Mouse (Mus musculus) spleen, adult 2 months (tissue): ENCODE data around the gene Tcea2. TPM values are rescaled to one million over a fixed set of nuclear protein-coding genes. Genes with fewer than 3 reads are reported as not detected.

Experiments used
- DNase-seq, 2 experiments: peaks; one replicate each; pipeline versions ENCODE4 v3.0.0 to v3.0.0-alpha.2; 2012 to 2021; ENCODE audit warnings: low spot score in 2 of 2, low read depth in 1 of 2
- H3K27ac ChIP-seq: fragments of 200-500 bp; 2 replicates; pipeline ENCODE4 v1.5.1; 2012; ENCODE audit warnings: low read length, inconsistent platforms; ENCODE audit not compliant: insufficient read depth
- H3K27me3 ChIP-seq: fragments of 200-500 bp; 2 replicates; pipeline ENCODE4 v1.6.1; 2012; ENCODE audit warnings: mild to moderate bottlenecking, moderate library complexity, low read length, inconsistent platforms; ENCODE audit not compliant: control insufficient read depth, insufficient read depth
- H3K36me3 ChIP-seq: fragments of 200-500 bp; 2 replicates; pipeline ENCODE4 v1.6.1; 2012; ENCODE audit warnings: mild to moderate bottlenecking, low read length, inconsistent platforms; ENCODE audit not compliant: control insufficient read depth, insufficient read depth
- H3K4me1 ChIP-seq: fragments of 200-500 bp; 2 replicates; pipeline ENCODE4 v1.6.1; 2011; ENCODE audit warnings: inconsistent platforms; ENCODE audit not compliant: control insufficient read depth, insufficient read depth, insufficient read length
- H3K4me3 ChIP-seq: fragments of 200-500 bp; 2 replicates; pipeline ENCODE4 v1.5.1; 2011; ENCODE audit warnings: mild to moderate bottlenecking, inconsistent platforms; ENCODE audit not compliant: insufficient read depth, insufficient read length; ENCODE audit errors: extremely low read depth
- CTCF ChIP-seq: fragments of 200-500 bp; IDR thresholded peaks from 2 replicates; pipeline ENCODE4 v1.5.1; 2011; ENCODE audit warnings: mild to moderate bottlenecking, inconsistent platforms; ENCODE audit not compliant: insufficient read depth, insufficient read length, insufficient replicate concordance; ENCODE audit errors: extremely low read depth
- POLR2A ChIP-seq: fragments of 200-500 bp; IDR thresholded peaks from 2 replicates; pipeline ENCODE4 v1.6.1; 2011; ENCODE audit warnings: low read depth, low read length, inconsistent platforms
- WGBS: fragments of 180-500 bp; shearing (Covaris S2); methylation state at CpG from one replicate; pipeline ENCODE4 v1.1.7; 2018; 5-methylcytosine and 5-hydroxymethylcytosine counted together
- polyA plus RNA-seq: library from polyadenylated mRNA; depleted of rRNA; stranded (reverse); fragments of >200 nt; gene quantifications from 2 replicates; pipeline ENCODE4 v1.2.3, GENCODE M21; 2012

Tcea2 gene
- polyA plus RNA-seq, 1 experiment: 17.1 TPM

- no peak for DNase-seq
- H3K27ac ChIP-seq: no peak overlapping the region
- no peak overlapping the region for H3K4me3 ChIP-seq
- no peaks in the 10 kb centered on the region for H3K36me3 ChIP-seq
- peaks cover 18% of the 10 kb centered on the region for H3K27me3 ChIP-seq
- TF ChIP-seq POLR2A: no peak
- TF ChIP-seq CTCF: no peak
- 85% methylated on average over 1 of the region's 1 CpGs for WGBS
- H3K4me1 ChIP-seq: no peaks in the 10 kb centered on the region; the same call in 1 of the 2 replicates
These were observed 6.6 kb upstream of the Tcea2 start for GRCm38 (mm10) chr2:181673501-181673900.

DNA sequence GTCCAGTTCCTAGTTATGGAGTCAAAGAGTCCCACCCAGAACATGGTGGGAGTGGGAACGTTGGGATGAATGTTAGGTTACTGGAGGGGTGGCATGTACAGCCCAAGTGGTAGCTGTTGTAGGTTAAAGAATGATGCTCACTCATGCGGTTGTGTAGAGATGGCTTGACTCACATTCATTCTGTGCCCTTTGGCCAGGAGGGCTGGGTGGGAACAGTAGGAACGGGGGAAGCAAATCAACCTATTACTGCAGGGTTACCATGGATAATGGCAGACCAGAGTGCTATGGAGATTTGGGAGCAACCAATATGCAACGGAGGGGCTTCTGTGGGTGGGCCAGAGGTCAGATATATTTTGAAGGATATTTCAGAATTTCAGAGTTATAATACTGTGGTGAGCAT lies 5.2 kb upstream of the Tcea2 start:
- WGBS: 84% methylated on average over 4 of the region's 4 CpGs
- Histone ChIP-seq H3K4me3 (no peak overlapping the region), H3K27me3 (peaks cover 17% of the 10 kb centered on the region), H3K4me1 (no peaks in the 10 kb centered on the region; the same call in none of the 2 replicates), H3K36me3 (no peaks in the 10 kb centered on the region), H3K27ac (no peak overlapping the region)
- TF ChIP-seq CTCF (no peak), POLR2A (no peak)
- DNase-seq: no peak

- TF ChIP-seq CTCF (no peak), POLR2A (no peak)
- no peak overlapping the region for H3K27ac ChIP-seq
- peaks cover under 1% of the 10 kb centered on the region for H3K4me1 ChIP-seq
- WGBS: 4% methylated on average over 14 of the region's 14 CpGs
- H3K27me3 ChIP-seq: peaks cover 13% of the 10 kb centered on the region
- no peak for DNase-seq
- no peaks in the 10 kb centered on the region for H3K36me3 ChIP-seq
- H3K4me3 ChIP-seq: no peak overlapping the region
These were observed 4.7 kb upstream of the Tcea2 start for GRCm38 (mm10) chr2:181675454-181675853.

DNA sequence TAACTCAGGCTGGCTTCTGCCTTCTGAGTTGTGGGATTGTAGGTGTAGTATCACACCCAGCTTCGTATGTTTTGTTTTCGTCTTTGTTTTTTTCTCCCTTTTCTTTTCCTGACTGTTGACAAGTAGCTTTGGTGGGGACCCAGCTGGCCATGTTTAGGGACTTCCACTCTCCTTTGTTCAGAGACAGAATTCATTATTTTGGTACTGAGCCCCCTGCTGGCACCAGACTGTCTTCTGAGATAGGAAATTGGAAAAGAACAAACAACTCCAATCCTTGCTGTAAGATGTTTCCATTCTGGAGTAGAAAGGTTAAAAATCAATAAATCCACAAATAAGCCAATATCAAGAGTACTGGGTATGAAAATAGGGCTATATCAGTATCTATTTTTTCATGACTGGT lies 3.7 kb upstream of the Tcea2 start:
- Histone ChIP-seq H3K4me3 (no peak overlapping the region), H3K27ac (no peak overlapping the region), H3K36me3 (no peaks in the 10 kb centered on the region), H3K4me1 (peaks cover 8% of the 10 kb centered on the region), H3K27me3 (peaks cover 6% of the 10 kb centered on the region)
- 32% methylated on average over 2 of the region's 2 CpGs for WGBS
- TF ChIP-seq POLR2A: no peak
- TF ChIP-seq CTCF: no peak
- DNase-seq: no peak

- TF ChIP-seq POLR2A: no peak
- no peak for TF ChIP-seq CTCF
- H3K27ac ChIP-seq: no peak overlapping the region
- 86% methylated on average over 5 of the region's 5 CpGs for WGBS
These were observed 2.9 kb upstream of the Tcea2 start for GRCm38 (mm10) chr2:181677096-181677754.

GRCm38 (mm10) chr2:181677755-181678098 lies 2.4 kb upstream of the Tcea2 start:
- H3K27ac ChIP-seq: no peak overlapping the region
- WGBS: 60% methylated on average over 3 of the region's 3 CpGs
- H3K27me3 ChIP-seq: no peaks in the 10 kb centered on the region

More at GRCm38 (mm10) chr2:181677096-181677754, 2.9 kb upstream of the Tcea2 start:
- H3K36me3 ChIP-seq: no peaks in the 10 kb centered on the region
- DNase-seq: no peak
- no peak overlapping the region for H3K4me3 ChIP-seq
- H3K27me3 ChIP-seq: peaks cover 1% of the 10 kb centered on the region; the same call in 1 of the 2 replicates
- peaks cover 8% of the 10 kb centered on the region for H3K4me1 ChIP-seq

GRCm38 (mm10) chr2:181678780-181679179 lies 1.3 kb upstream of the Tcea2 start:
- Histone ChIP-seq H3K4me3 (no peak overlapping the region), H3K27me3 (no peaks in the 10 kb centered on the region), H3K27ac (no peak overlapping the region), H3K36me3 (no peaks in the 10 kb centered on the region), H3K4me1 (peaks cover 8% of the 10 kb centered on the region)
- TF ChIP-seq CTCF: peak; percentile 78; the same call in 1 of the 2 replicates
- no peak for TF ChIP-seq POLR2A
- 66% methylated on average over 1 of the region's 1 CpGs for WGBS
- peak; percentile 69 to 71 for DNase-seq

More at GRCm38 (mm10) chr2:181677755-181678098, 2.4 kb upstream of the Tcea2 start:
- H3K4me1 ChIP-seq: peaks cover 8% of the 10 kb centered on the region
- no peaks in the 10 kb centered on the region for H3K36me3 ChIP-seq
- no peak overlapping the region for H3K4me3 ChIP-seq
- TF ChIP-seq POLR2A: no peak
- no peak for TF ChIP-seq CTCF
- no peak for DNase-seq
